Mouse (Mus musculus) cerebellum, adult (tissue): ENCODE data around the gene Sv2c.
"Not testable (repeated sequence)": the region's sequence is repeated elsewhere in the genome, so short reads cannot be mapped to it uniquely, and the experiment has no call there.

Experiments
- ATAC-seq: cut with Nextera tagmentation; 2 replicates; pipeline ENCODE4 v1.9.2; 2017; ENCODE audit warnings: mild to moderate bottlenecking, moderate library complexity, mixed read lengths; ENCODE audit not compliant: insufficient number of reproducible peaks, low FRiP score, low TSS enrichment

Gene Sv2c

GRCm38 (mm10) chr13:96132401-96132816 lies at the start of gene Sv2c:
TSS of gene Sv2c (minus strand) at chr13:96132577.
- peak; percentile 26; the same call in 1 of the 2 replicates for ATAC-seq

GRCm38 (mm10) chr13:96180671-96181161 lies 48.3 kb upstream of the Sv2c start:
- no peak for ATAC-seq

DNA sequence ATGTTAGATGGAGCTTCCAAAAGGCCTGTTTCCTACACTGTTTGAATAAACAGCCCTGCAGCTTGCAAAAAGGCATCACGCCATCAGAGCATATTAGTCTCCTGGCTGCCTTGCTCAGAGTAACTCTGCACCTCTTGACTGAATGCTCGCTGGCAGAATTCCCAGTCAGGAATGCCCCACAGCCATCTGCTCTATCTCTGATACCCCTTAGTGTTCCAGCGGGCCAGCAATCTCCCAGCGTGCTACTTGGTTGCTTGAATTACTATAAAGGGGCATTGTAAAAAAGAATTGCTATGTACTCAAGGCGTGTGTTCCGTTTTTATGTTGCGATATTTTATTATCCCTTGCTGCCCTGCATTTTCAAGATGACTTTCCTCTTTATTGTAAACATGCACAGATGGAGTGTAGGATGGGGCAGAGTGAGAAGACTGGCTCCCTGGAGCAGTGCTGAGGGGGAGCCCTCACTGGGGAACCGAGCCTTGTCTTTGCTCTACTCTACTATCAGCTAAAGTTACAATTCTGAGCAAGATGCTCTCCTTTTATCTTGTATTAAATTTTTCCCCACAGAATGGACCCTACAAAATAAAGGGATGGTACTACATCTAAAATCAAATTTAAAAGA lies 43.3 kb upstream of the Sv2c start:
- ATAC-seq = peak; percentile 97

GRCm38 (mm10) chr13:96173686-96174085 lies 41.3 kb upstream of the Sv2c start:
- ATAC-seq = no peak

- no peak for ATAC-seq
Measured at GRCm38 (mm10) chr13:96172290-96172689, 39.9 kb upstream of the Sv2c start.

GRCm38 (mm10) chr13:96168991-96169665 lies 36.8 kb upstream of the Sv2c start:
- no peak for ATAC-seq

- no peak for ATAC-seq
Measured at GRCm38 (mm10) chr13:96166593-96166992, 34.2 kb upstream of the Sv2c start.

- ATAC-seq = no peak
Measured at GRCm38 (mm10) chr13:96133363-96134100, 1.2 kb upstream of the Sv2c start.

DNA sequence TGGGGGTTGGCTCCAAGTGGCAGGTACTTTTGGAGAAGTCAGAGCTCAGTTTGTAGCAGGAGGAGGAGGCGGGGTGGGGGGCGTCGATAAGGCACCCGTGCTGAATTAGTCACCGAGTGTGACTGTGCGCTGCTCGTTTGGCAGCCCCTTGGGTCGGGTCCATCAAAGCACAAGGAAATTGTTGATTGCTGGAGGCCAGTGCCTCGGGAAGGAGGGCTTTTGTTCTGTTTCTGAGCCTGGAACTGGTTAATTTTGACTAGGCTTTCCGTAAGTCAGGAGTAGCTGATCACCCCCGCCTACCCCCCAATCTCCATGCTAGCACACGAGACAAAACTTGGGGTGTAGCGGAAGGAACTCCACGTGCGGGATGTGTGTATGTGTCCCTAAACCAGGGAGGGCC lies 456 bp upstream of the Sv2c start:
- no peak for ATAC-seq

DNA sequence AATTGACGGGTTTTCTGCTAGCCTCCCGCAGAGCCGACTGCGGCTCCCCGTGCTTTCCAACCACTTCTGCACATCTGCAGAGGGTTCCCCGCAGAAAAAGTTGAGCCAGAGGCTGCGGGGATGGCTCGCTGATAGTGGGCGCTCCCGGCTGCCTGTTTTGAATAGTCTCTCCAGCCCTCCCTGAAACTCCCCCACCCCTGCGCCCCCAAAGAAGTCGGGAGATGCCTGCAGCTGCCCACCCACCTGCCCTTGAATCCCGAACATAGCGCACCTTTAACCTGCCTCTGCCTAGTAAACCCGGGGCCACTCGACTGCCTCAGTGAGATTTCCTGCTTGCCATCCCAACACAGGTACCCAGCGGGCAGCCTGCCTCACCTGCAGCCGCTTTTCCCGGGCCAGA lies 466 bp downstream of the Sv2c start:
- ATAC-seq = no peak

- ATAC-seq = peak; percentile 76
Measured at GRCm38 (mm10) chr13:96131050-96131449, 1.3 kb downstream of the Sv2c start.

GRCm38 (mm10) chr13:96129081-96129480 lies 3.3 kb downstream of the Sv2c start:
- no peak for ATAC-seq

DNA sequence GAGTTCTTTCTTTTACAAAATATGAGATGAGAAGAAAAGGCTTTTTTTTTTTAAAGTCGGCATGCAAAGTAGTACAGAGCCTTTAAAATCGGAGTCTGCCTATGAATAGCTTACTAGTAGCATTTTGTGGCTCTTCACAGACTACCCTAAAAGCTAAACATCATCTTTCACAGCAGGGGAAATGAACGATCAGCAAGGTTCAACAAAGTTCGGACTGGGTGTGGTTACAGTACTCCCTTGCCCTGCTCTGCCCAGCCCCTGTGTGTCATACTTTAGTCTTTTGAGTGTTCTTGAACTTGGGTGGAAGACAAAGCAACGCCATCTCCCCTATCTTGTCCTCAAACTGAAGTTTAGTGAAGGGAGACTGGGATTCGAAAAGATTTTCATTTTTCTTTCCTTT lies 5.7 kb downstream of the Sv2c start:
- ATAC-seq = no peak

- no peak for ATAC-seq
Measured at GRCm38 (mm10) chr13:96125011-96125410, 7.4 kb downstream of the Sv2c start.

- ATAC-seq = no peak
Measured at GRCm38 (mm10) chr13:96112711-96113110, 19.7 kb downstream of the Sv2c start.

GRCm38 (mm10) chr13:96110767-96111166 lies 21.6 kb downstream of the Sv2c start:
- ATAC-seq = no peak

DNA sequence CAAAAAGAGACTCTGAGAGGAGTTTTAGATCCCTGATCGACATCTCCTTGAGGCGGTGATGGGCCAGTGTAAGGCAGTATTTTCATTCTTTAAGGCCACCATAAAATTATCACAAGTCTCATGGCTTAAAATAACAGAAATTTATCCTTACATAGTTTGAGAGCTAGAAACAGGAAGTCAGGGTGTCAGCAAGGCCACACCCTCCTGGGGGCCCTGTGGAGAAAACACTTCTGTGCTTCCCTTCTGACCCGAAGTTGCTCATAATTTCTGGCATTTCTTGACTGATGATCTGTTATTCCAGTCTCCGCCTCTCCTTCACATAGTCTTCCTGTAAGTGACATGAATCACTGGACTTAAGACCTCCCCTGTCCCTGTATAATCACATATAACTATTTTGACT lies 26.0 kb downstream of the Sv2c start:
- ATAC-seq = no peak

- ATAC-seq = peak; percentile 64; the same call in 1 of the 2 replicates
Measured at GRCm38 (mm10) chr13:96090929-96091328, 41.4 kb downstream of the Sv2c start.

GRCm38 (mm10) chr13:96085581-96086302 lies 46.6 kb downstream of the Sv2c start:
- no peak for ATAC-seq

GRCm38 (mm10) chr13:96081754-96082153 lies 50.6 kb downstream of the Sv2c start, which contains the start of gene Gm17190:
TSS of gene Gm17190 (plus strand) at chr13:96082054.
- ATAC-seq = not testable (repeated sequence)
